Mouse (Mus musculus): ENCODE results near the gene Large1. TPM values are rescaled to one million over a fixed set of nuclear protein-coding genes. Genes with fewer than 3 reads are reported as not detected.

Gene Large1
- polyA plus RNA-seq, 2 experiments: 0.56 to 1.1 TPM

GRCm38 (mm10) chr8:73161994-73162393, 191.3 kb downstream of the Large1 start:
- no peak for DNase-seq (ENCODE audit: low read depth in 3 of 3, low spot score in 3 of 3)
- Histone ChIP-seq H3K9ac (replicated peaks) (no peak overlapping the region), H3K4me3 (ENCODE audit: insufficient read depth in 1 of 2, low read depth in 2 of 2, low read length in 2 of 2) (no peak overlapping the region), H3K4me1 (replicated peaks; ENCODE audit: control insufficient read depth in 2 of 2, insufficient read depth in 2 of 2, low read length in 1 of 2) (peaks cover 0 to 4% of the 10 kb centered on the region in 2 experiments; a peak in 1 of 4 replicates), H3K4me2 (ENCODE audit: low read depth) (no peak overlapping the region), H3K27me3 (ENCODE audit: control insufficient read depth, insufficient read depth, low read length) (no peaks in the 10 kb centered on the region), H3K36me3 (replicated peaks; ENCODE audit: control insufficient read depth, insufficient read depth, low read depth) (no peaks in the 10 kb centered on the region), H3K27ac (no peak overlapping the region), H3K9me3 (ENCODE audit: control insufficient read depth, low read length) (no peaks in the 10 kb centered on the region)
- TF ChIP-seq CTCF (IDR thresholded peaks at IDR 0.05; ENCODE audit: low read depth) (no peak), EP300 (IDR thresholded peaks at IDR 0.05; ENCODE audit: low read depth) (no peak)
- no peak for ATAC-seq (ENCODE audit: insufficient read depth)
- WGBS (ENCODE audit: insufficient replicate concordance): 35% methylated on average over 3 of the region's 3 CpGs

DNA sequence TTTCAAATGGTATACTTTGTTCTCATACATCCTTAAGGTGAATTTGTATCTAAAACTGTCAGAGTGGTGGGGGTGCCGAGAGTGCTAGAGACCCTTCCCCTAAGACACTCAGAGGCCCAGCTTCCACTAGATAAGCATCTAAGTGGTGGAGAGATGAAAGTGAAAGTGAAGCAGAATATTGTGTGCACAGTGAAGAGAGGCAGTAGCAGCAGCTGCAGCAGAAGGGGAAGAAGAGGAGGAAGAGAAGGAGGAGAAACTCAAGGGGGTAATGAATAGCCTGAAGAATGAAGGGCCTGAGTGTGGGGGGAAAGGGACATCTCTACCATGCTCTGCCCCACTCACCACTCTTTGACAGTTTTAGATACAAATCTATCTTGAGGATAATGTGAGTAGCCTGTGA, 191.8 kb downstream of the Large1 start:
- no peak overlapping the region for H3K27ac ChIP-seq
- no peak overlapping the region for H3K4me3 ChIP-seq (ENCODE audit: insufficient read depth in 1 of 2, low read depth in 2 of 2, low read length in 2 of 2)
- H3K36me3 ChIP-seq (replicated peaks; ENCODE audit: control insufficient read depth, insufficient read depth, low read depth): no peaks in the 10 kb centered on the region
- no peak overlapping the region for H3K9ac ChIP-seq (replicated peaks)
- no peak for TF ChIP-seq CTCF (IDR thresholded peaks at IDR 0.05; ENCODE audit: low read depth)
- no peak for TF ChIP-seq EP300 (IDR thresholded peaks at IDR 0.05; ENCODE audit: low read depth)
- H3K9me3 ChIP-seq (ENCODE audit: control insufficient read depth, low read length): no peaks in the 10 kb centered on the region
- no peak for ATAC-seq (ENCODE audit: insufficient read depth)
- no peak overlapping the region for H3K4me2 ChIP-seq (ENCODE audit: low read depth)
- DNase-seq (ENCODE audit: low read depth in 3 of 3, low spot score in 3 of 3): no peak
- peaks cover 0 to 4% of the 10 kb centered on the region in 2 experiments; a peak in 1 of 4 replicates for H3K4me1 ChIP-seq (replicated peaks; ENCODE audit: control insufficient read depth in 2 of 2, insufficient read depth in 2 of 2, low read length in 1 of 2)
- WGBS (ENCODE audit: insufficient replicate concordance): 18% methylated on average over 1 of the region's 1 CpGs
- H3K27me3 ChIP-seq (ENCODE audit: control insufficient read depth, insufficient read depth, low read length): no peaks in the 10 kb centered on the region

DNA sequence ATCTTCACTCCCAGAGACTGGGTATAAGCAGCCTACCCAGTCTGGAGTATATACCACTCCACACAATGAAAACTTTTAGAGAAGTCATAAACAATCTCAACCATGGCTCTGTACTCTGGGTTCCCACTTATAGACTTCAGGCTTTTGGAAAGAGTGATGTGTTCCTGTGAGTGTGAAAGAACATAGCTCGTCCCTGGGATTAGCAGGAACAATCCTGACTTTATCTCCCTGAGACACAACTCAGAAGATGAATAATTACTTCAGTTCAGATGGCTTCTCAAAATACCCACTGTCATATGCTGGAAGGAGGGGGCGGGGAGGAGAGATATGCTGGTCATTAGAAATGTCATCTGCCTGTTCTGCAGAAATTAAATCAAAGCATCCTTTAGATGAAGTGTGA, 192.4 kb downstream of the Large1 start:
- WGBS (ENCODE audit: insufficient replicate concordance): 21% methylated on average over 2 of the region's 2 CpGs
- TF ChIP-seq CTCF (IDR thresholded peaks at IDR 0.05; ENCODE audit: low read depth): no peak
- TF ChIP-seq EP300 (IDR thresholded peaks at IDR 0.05; ENCODE audit: low read depth): no peak
- H3K27ac ChIP-seq: no peak overlapping the region
- H3K27me3 ChIP-seq (ENCODE audit: control insufficient read depth, insufficient read depth, low read length): no peaks in the 10 kb centered on the region
- no peak overlapping the region for H3K9ac ChIP-seq (replicated peaks)
- no peak for DNase-seq (ENCODE audit: low read depth in 3 of 3, low spot score in 3 of 3)
- peaks cover 0 to 4% of the 10 kb centered on the region in 2 experiments; a peak in 1 of 4 replicates for H3K4me1 ChIP-seq (replicated peaks; ENCODE audit: control insufficient read depth in 2 of 2, insufficient read depth in 2 of 2, low read length in 1 of 2)
- no peak overlapping the region for H3K4me2 ChIP-seq (ENCODE audit: low read depth)
- H3K36me3 ChIP-seq (replicated peaks; ENCODE audit: control insufficient read depth, insufficient read depth, low read depth): no peaks in the 10 kb centered on the region
- H3K9me3 ChIP-seq (ENCODE audit: control insufficient read depth, low read length): no peaks in the 10 kb centered on the region
- H3K4me3 ChIP-seq (ENCODE audit: insufficient read depth in 1 of 2, low read depth in 2 of 2, low read length in 2 of 2): no peak overlapping the region
- ATAC-seq (ENCODE audit: insufficient read depth): no peak

- DNase-seq (ENCODE audit: low read depth in 3 of 3, low spot score in 3 of 3) (no peak), ATAC-seq (ENCODE audit: insufficient read depth) (no peak)
- Histone ChIP-seq H3K4me3 (ENCODE audit: insufficient read depth in 1 of 2, low read depth in 2 of 2, low read length in 2 of 2) (no peak overlapping the region), H3K27ac (no peak overlapping the region), H3K27me3 (ENCODE audit: control insufficient read depth, insufficient read depth, low read length) (no peaks in the 10 kb centered on the region), H3K4me1 (replicated peaks; ENCODE audit: control insufficient read depth in 2 of 2, insufficient read depth in 2 of 2, low read length in 1 of 2) (no peaks in the 10 kb centered on the region), H3K4me2 (ENCODE audit: low read depth) (no peak overlapping the region), H3K36me3 (replicated peaks; ENCODE audit: control insufficient read depth, insufficient read depth, low read depth) (no peaks in the 10 kb centered on the region), H3K9me3 (ENCODE audit: control insufficient read depth, low read length) (no peaks in the 10 kb centered on the region), H3K9ac (replicated peaks) (no peak overlapping the region)
- TF ChIP-seq CTCF (IDR thresholded peaks at IDR 0.05; ENCODE audit: low read depth) (no peak), EP300 (IDR thresholded peaks at IDR 0.05; ENCODE audit: low read depth) (no peak)
- 80% methylated on average over 3 of the region's 3 CpGs for WGBS (ENCODE audit: insufficient replicate concordance)
Observed at GRCm38 (mm10) chr8:73147236-73147635, 206.1 kb downstream of the Large1 start.

GRCm38 (mm10) chr8:73142660-73143395, 210.5 kb downstream of the Large1 start:
- TF ChIP-seq CTCF (IDR thresholded peaks at IDR 0.05; ENCODE audit: low read depth) (no peak), EP300 (IDR thresholded peaks at IDR 0.05; ENCODE audit: low read depth) (no peak)
- Histone ChIP-seq H3K9me3 (ENCODE audit: control insufficient read depth, low read length) (no peaks in the 10 kb centered on the region), H3K4me2 (ENCODE audit: low read depth) (no peak overlapping the region), H3K27ac (no peak overlapping the region), H3K4me3 (ENCODE audit: insufficient read depth in 1 of 2, low read depth in 2 of 2, low read length in 2 of 2) (no peak overlapping the region), H3K36me3 (replicated peaks; ENCODE audit: control insufficient read depth, insufficient read depth, low read depth) (no peaks in the 10 kb centered on the region), H3K9ac (replicated peaks) (no peak overlapping the region), H3K27me3 (ENCODE audit: control insufficient read depth, insufficient read depth, low read length) (no peaks in the 10 kb centered on the region), H3K4me1 (replicated peaks; ENCODE audit: control insufficient read depth in 2 of 2, insufficient read depth in 2 of 2, low read length in 1 of 2) (no peaks in the 10 kb centered on the region)
- DNase-seq (ENCODE audit: low read depth in 3 of 3, low spot score in 3 of 3) (no peak), ATAC-seq (ENCODE audit: insufficient read depth) (no peak)
- 14% methylated on average over 1 of the region's 1 CpGs for WGBS (ENCODE audit: insufficient replicate concordance)
